Mouse (Mus musculus): ENCODE measurements around the gene Prkar1b. TPM values are rescaled to one million over a fixed set of nuclear protein-coding genes. Genes with fewer than 3 reads are reported as not detected.
A peak's percentile ranks its signal among the peaks of the same experiment; 100 is the strongest.

Prkar1b gene
- polyA plus RNA-seq, 1 experiment, result 9.4 TPM

- Histone ChIP-seq H3K4me3 (ENCODE audit: extremely low read depth, insufficient read depth, insufficient read length) (peak overlapping the region; percentile 35), H3K27me3 (ENCODE audit: control insufficient read depth, insufficient read depth, low read length) (peaks cover 32% of the 10 kb centered on the region), H3K27ac (ENCODE audit: insufficient read depth, low read length) (peak overlapping the region; percentile 19; the same call in 1 of the 2 replicates), H3K36me3 (ENCODE audit: control insufficient read depth, insufficient read depth, low read length) (no peaks in the 10 kb centered on the region), H3K4me1 (ENCODE audit: control insufficient read depth, insufficient read depth, insufficient read length) (peaks cover 7% of the 10 kb centered on the region)
- TF ChIP-seq CTCF (IDR thresholded peaks at IDR 0.05; ENCODE audit: extremely low read depth, insufficient read depth, insufficient read length, insufficient replicate concordance) (no peak), POLR2A (IDR thresholded peaks at IDR 0.05; ENCODE audit: low read depth, low read length) (no peak)
- under 1% methylated on average over 42 of the region's 52 CpGs for WGBS
- DNase-seq (ENCODE audit: low read depth in 1 of 2, low spot score in 2 of 2), result no peak
Measured at GRCm38 (mm10) chr5:138995721-138996311, 154.0 kb downstream of the Prkar1b start.

GRCm38 (mm10) chr5:138994786-138995720, 154.7 kb downstream of the Prkar1b start:
- H3K4me3 ChIP-seq (ENCODE audit: extremely low read depth, insufficient read depth, insufficient read length), result peak overlapping the region; percentile 54
- WGBS, result 8% methylated on average over 103 of the region's 127 CpGs
- TF ChIP-seq CTCF (IDR thresholded peaks at IDR 0.05; ENCODE audit: extremely low read depth, insufficient read depth, insufficient read length, insufficient replicate concordance) (no peak), POLR2A (IDR thresholded peaks at IDR 0.05; ENCODE audit: low read depth, low read length) (no peak)
- H3K27me3 ChIP-seq (ENCODE audit: control insufficient read depth, insufficient read depth, low read length), result peaks cover 32% of the 10 kb centered on the region
- no peaks in the 10 kb centered on the region for H3K36me3 ChIP-seq (ENCODE audit: control insufficient read depth, insufficient read depth, low read length)
- peaks cover 7% of the 10 kb centered on the region for H3K4me1 ChIP-seq (ENCODE audit: control insufficient read depth, insufficient read depth, insufficient read length)
- H3K27ac ChIP-seq (ENCODE audit: insufficient read depth, low read length), result peak overlapping the region; percentile 79
- peak in 1 of 2 experiments; percentile 17 for DNase-seq (ENCODE audit: low read depth in 1 of 2, low spot score in 2 of 2)

- Histone ChIP-seq H3K4me3 (ENCODE audit: extremely low read depth, insufficient read depth, insufficient read length) (peak overlapping the region; percentile 54), H3K36me3 (ENCODE audit: control insufficient read depth, insufficient read depth, low read length) (no peaks in the 10 kb centered on the region), H3K27ac (ENCODE audit: insufficient read depth, low read length) (peak overlapping the region; percentile 39; the same call in 1 of the 2 replicates), H3K4me1 (ENCODE audit: control insufficient read depth, insufficient read depth, insufficient read length) (peaks cover 7% of the 10 kb centered on the region), H3K27me3 (ENCODE audit: control insufficient read depth, insufficient read depth, low read length) (peaks cover 32% of the 10 kb centered on the region)
- WGBS, result 2% methylated on average over 44 of the region's 48 CpGs
- TF ChIP-seq POLR2A (IDR thresholded peaks at IDR 0.05; ENCODE audit: low read depth, low read length) (no peak), CTCF (IDR thresholded peaks at IDR 0.05; ENCODE audit: extremely low read depth, insufficient read depth, insufficient read length, insufficient replicate concordance) (no peak)
- no peak for DNase-seq (ENCODE audit: low read depth in 1 of 2, low spot score in 2 of 2)
Measured at GRCm38 (mm10) chr5:138994108-138994785, 155.6 kb downstream of the Prkar1b start.

GRCm38 (mm10) chr5:138993371-138994107, 156.3 kb downstream of the Prkar1b start:
- WGBS, result 3% methylated on average over 40 of the region's 40 CpGs
- Histone ChIP-seq H3K4me1 (ENCODE audit: control insufficient read depth, insufficient read depth, insufficient read length) (peaks cover 7% of the 10 kb centered on the region), H3K36me3 (ENCODE audit: control insufficient read depth, insufficient read depth, low read length) (no peaks in the 10 kb centered on the region), H3K27ac (ENCODE audit: insufficient read depth, low read length) (no peak overlapping the region; the same call in 1 of the 2 replicates), H3K27me3 (ENCODE audit: control insufficient read depth, insufficient read depth, low read length) (peaks cover 26% of the 10 kb centered on the region), H3K4me3 (ENCODE audit: extremely low read depth, insufficient read depth, insufficient read length) (peak overlapping the region; percentile 31)
- DNase-seq (ENCODE audit: low read depth in 1 of 2, low spot score in 2 of 2), result no peak
- TF ChIP-seq POLR2A (IDR thresholded peaks at IDR 0.05; ENCODE audit: low read depth, low read length) (no peak), CTCF (IDR thresholded peaks at IDR 0.05; ENCODE audit: extremely low read depth, insufficient read depth, insufficient read length, insufficient replicate concordance) (no peak)

- Histone ChIP-seq H3K27ac (ENCODE audit: insufficient read depth, low read length) (no peak overlapping the region), H3K27me3 (ENCODE audit: control insufficient read depth, insufficient read depth, low read length) (peaks cover 21% of the 10 kb centered on the region), H3K4me3 (ENCODE audit: extremely low read depth, insufficient read depth, insufficient read length) (no peak overlapping the region), H3K4me1 (ENCODE audit: control insufficient read depth, insufficient read depth, insufficient read length) (peaks cover 5% of the 10 kb centered on the region), H3K36me3 (ENCODE audit: control insufficient read depth, insufficient read depth, low read length) (no peaks in the 10 kb centered on the region)
- TF ChIP-seq POLR2A (IDR thresholded peaks at IDR 0.05; ENCODE audit: low read depth, low read length) (no peak), CTCF (IDR thresholded peaks at IDR 0.05; ENCODE audit: extremely low read depth, insufficient read depth, insufficient read length, insufficient replicate concordance) (no peak)
- DNase-seq (ENCODE audit: low read depth in 1 of 2, low spot score in 2 of 2), result no peak
- WGBS, result 15% methylated on average over 59 of the region's 59 CpGs
Measured at GRCm38 (mm10) chr5:138992611-138993370, 157.0 kb downstream of the Prkar1b start.

All from spleen, adult 2 months (tissue).